Mouse (Mus musculus): ENCODE data around the gene AL607142.1.

GRCm38 (mm10) chr4:120032320-120032983 lies 32.3 kb upstream of the AL607142.1 start:
- TF ChIP-seq CTCF (IDR thresholded peaks at IDR 0.05; ENCODE audit: low read depth, low read length) (no peak), POLR2A (IDR thresholded peaks at IDR 0.05; ENCODE audit: extremely low read depth, insufficient read depth, low read length) (no peak)

Measured in liver, adult 2 months (tissue).